Mouse (Mus musculus) forebrain, postnatal 0 days (tissue): ENCODE measurements at regions not wholly inside any gene's neighbourhood (a gene's known extent, or its start where the extent isn't known, plus 50 kb on each side); places are given as distances from the start of the nearest gene placed in this dataset.

Source experiments
- ATAC-seq: fragments of 200-750 bp; cut with Nextera tagmentation; 2 replicates; pipeline ENCODE4 v1.8.0; 2017; ENCODE audit warnings: mild to moderate bottlenecking, moderate library complexity
- DNase-seq: peaks from one replicate; pipeline ENCODE4 v3.0.0-alpha.2; 2015
- H3K27ac ChIP-seq: fragments of 300-500 bp; sonication (generic); 2 replicates; pipeline ENCODE4 v1.5.1; 2014; ENCODE audit warnings: low read depth, mild to moderate bottlenecking, antibody characterized with exemption, low read length, moderate library complexity, mixed read lengths
- H3K27me3 ChIP-seq: fragments of 300-500 bp; sonication (generic); 2 replicates; pipeline ENCODE4 v1.6.1; 2014; ENCODE audit warnings: mild to moderate bottlenecking, low read length, mixed read lengths; ENCODE audit not compliant: insufficient read depth
- H3K36me3 ChIP-seq: fragments of 300-500 bp; sonication (generic); 2 replicates; pipeline ENCODE4 v1.6.1; 2014; ENCODE audit warnings: mild to moderate bottlenecking, moderate library complexity; ENCODE audit not compliant: insufficient read depth
- H3K4me1 ChIP-seq: fragments of 300-500 bp; sonication (generic); 2 replicates; pipeline ENCODE4 v1.6.1; 2014; ENCODE audit warnings: antibody characterized with exemption; ENCODE audit not compliant: insufficient read depth
- H3K4me2 ChIP-seq: fragments of 300-500 bp; sonication (generic); 2 replicates; pipeline ENCODE4 v1.6.1; 2014; ENCODE audit warnings: low read depth, mild to moderate bottlenecking, moderate library complexity
- H3K4me3 ChIP-seq: fragments of 300-500 bp; sonication (generic); 2 replicates; pipeline ENCODE4 v1.5.1; 2014; ENCODE audit warnings: low read depth, low read length, mixed read lengths
- H3K9ac ChIP-seq: fragments of 300-500 bp; sonication (generic); 2 replicates; pipeline ENCODE4 v1.6.1; 2014; ENCODE audit warnings: mild to moderate bottlenecking
- H3K9me3 ChIP-seq: fragments of 300-500 bp; sonication (generic); 2 replicates; pipeline ENCODE4 v1.6.1; 2016; ENCODE audit warnings: low read length
- CTCF ChIP-seq: sonication (generic); IDR thresholded peaks from 2 replicates; pipeline ENCODE4 v1.5.1; 2016; ENCODE audit warnings: antibody characterized with exemption, control low read depth, low read depth
- WGBS: fragments of 180-500 bp; shearing (Covaris S2); extraction: QIAGEN DNeasy Blood & Tissue Kit; methylation state at CpG from one replicate; pipeline ENCODE4 v1.1.7; 2014; 5-methylcytosine and 5-hydroxymethylcytosine counted together

GRCm38 (mm10) chr16:63313544-63313943, 459.4 kb downstream of the Pros1 start:
- H3K27ac ChIP-seq, result no peak overlapping the region
- no peaks in the 10 kb centered on the region for H3K27me3 ChIP-seq
- no peak overlapping the region for H3K9ac ChIP-seq
- H3K36me3 ChIP-seq, result no peaks in the 10 kb centered on the region
- H3K4me2 ChIP-seq, result no peak overlapping the region
- ATAC-seq, result no peak
- no peak overlapping the region for H3K4me3 ChIP-seq
- no peaks in the 10 kb centered on the region for H3K9me3 ChIP-seq
- no peaks in the 10 kb centered on the region for H3K4me1 ChIP-seq
- WGBS, result 93% methylated on average over 1 of the region's 1 CpGs
- no peak for TF ChIP-seq CTCF
- DNase-seq, result no peak

DNA sequence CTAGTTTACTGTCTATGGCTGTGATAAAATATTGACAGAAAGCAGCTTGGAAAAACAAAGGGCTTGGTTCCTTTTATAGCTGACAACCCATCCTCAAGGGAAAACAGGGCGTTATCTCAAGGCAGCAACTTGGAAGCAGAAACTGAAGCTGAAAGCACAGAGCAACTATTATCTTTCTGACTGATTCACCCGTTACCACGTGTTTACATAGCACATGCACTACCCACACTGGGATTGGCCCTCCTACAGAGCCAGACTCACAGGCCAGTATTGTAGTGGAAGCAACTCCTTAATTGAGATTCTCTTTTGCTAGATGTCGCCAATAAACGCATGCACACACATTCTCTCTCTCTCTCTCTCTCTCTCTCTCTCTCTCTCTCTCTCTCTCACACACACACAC, 465.5 kb downstream of the Pros1 start:
- H3K36me3 ChIP-seq, result no peaks in the 10 kb centered on the region
- no peak for DNase-seq
- no peak for TF ChIP-seq CTCF
- H3K27me3 ChIP-seq, result no peaks in the 10 kb centered on the region
- H3K4me2 ChIP-seq, result no peak overlapping the region
- H3K9ac ChIP-seq, result no peak overlapping the region
- no peaks in the 10 kb centered on the region for H3K9me3 ChIP-seq
- H3K4me1 ChIP-seq, result no peaks in the 10 kb centered on the region
- ATAC-seq, result no peak
- no peak overlapping the region for H3K4me3 ChIP-seq
- WGBS, result 56% methylated on average over 5 of the region's 5 CpGs
- H3K27ac ChIP-seq, result no peak overlapping the region

DNA sequence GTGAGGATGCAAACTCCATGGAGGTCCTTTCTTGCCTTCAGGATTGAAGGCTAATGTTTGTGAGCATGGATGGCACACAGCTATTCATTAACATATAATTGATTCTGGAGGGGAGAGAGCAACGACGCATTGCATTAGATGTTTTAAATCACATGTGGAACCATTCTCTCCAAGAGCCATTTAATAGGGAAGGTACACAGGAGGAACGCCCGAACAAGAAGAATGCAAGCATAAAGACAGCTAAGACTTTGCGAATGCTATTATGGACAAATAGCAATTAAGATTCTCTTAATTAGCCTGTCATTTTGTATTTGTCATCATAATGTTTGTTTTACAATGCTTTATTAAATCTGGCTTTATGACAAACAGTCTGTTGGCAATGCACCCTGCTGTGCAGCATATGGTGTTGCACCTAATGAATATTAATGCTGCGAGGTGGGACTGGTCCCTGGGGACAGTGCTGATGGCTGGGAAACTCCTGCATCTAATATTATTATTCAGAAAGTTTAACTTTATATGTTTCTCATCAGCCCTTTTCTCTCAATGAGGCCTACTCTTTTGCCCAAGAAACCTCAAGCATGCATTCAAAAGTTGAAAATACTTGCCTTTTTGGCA, 497.5 kb downstream of the Pros1 start:
- 30% methylated on average over 6 of the region's 6 CpGs for WGBS
- no peak overlapping the region for H3K4me2 ChIP-seq
- ATAC-seq (no peak), DNase-seq (peak; percentile 30)
- H3K27ac ChIP-seq, result no peak overlapping the region
- H3K27me3 ChIP-seq, result no peaks in the 10 kb centered on the region
- H3K9me3 ChIP-seq, result no peaks in the 10 kb centered on the region
- no peak for TF ChIP-seq CTCF
- H3K4me1 ChIP-seq, result no peaks in the 10 kb centered on the region
- H3K4me3 ChIP-seq, result no peak overlapping the region
- no peak overlapping the region for H3K9ac ChIP-seq
- no peaks in the 10 kb centered on the region for H3K36me3 ChIP-seq

GRCm38 (mm10) chr16:63369868-63370267, 494.1 kb downstream of the Epha3 start:
- H3K9ac ChIP-seq, result no peak overlapping the region
- no peak overlapping the region for H3K4me3 ChIP-seq
- H3K9me3 ChIP-seq, result no peaks in the 10 kb centered on the region
- no peaks in the 10 kb centered on the region for H3K4me1 ChIP-seq
- DNase-seq, result no peak
- no peaks in the 10 kb centered on the region for H3K27me3 ChIP-seq
- 87% methylated on average over 5 of the region's 5 CpGs for WGBS
- H3K27ac ChIP-seq, result no peak overlapping the region
- no peaks in the 10 kb centered on the region for H3K36me3 ChIP-seq
- TF ChIP-seq CTCF, result no peak
- ATAC-seq, result no peak
- no peak overlapping the region for H3K4me2 ChIP-seq

DNA sequence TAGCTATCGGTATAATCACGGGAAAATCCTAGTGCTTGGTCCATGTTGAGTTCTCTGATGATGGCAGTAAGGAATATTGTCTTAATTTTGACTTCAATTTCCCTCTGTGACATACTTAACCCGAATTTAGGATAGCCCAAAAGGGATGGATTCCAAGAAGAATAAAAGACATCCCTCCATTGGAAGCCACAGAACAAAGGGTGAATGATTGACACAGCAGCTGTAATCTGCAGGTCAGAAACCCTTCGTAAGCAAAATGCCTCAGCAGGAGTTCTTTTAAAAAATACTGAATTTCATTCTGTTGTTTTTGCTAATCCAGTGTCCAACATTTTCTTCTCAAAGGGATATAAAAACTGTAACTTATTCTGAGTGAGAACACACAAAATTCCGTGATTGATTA, 492.7 kb downstream of the Epha3 start:
- DNase-seq (no peak), ATAC-seq (no peak)
- Histone ChIP-seq H3K9ac (no peak overlapping the region), H3K4me3 (no peak overlapping the region), H3K36me3 (no peaks in the 10 kb centered on the region), H3K9me3 (no peaks in the 10 kb centered on the region), H3K4me1 (no peaks in the 10 kb centered on the region), H3K27me3 (no peaks in the 10 kb centered on the region), H3K4me2 (no peak overlapping the region), H3K27ac (no peak overlapping the region)
- WGBS, result 41% methylated on average over 5 of the region's 5 CpGs
- no peak for TF ChIP-seq CTCF

DNA sequence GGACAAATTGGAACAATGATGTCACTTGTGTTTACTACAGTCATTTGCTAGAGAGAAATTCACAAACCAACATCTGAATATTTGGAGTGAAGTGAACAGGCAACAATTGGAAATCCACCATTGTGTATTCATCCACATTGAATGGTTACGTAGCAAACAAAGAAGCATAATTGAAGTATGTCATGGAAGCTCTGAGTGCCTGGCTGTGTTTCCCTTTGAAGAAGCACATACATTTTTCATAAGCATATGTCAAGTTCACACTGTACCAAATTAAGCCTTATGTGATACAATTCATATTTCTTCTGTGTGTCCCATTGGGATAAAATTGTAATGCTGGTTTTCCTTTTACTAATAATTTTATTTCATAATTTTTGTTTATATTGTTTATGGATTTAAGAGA, 459.0 kb downstream of the Epha3 start:
- peak; percentile 50 for DNase-seq
- TF ChIP-seq CTCF, result no peak
- no peak overlapping the region for H3K4me3 ChIP-seq
- H3K4me1 ChIP-seq, result no peaks in the 10 kb centered on the region
- no peaks in the 10 kb centered on the region for H3K9me3 ChIP-seq
- no peak overlapping the region for H3K4me2 ChIP-seq
- no peak overlapping the region for H3K27ac ChIP-seq
- WGBS, result 50% methylated on average over 1 of the region's 1 CpGs
- peak; percentile 67 for ATAC-seq
- no peaks in the 10 kb centered on the region for H3K36me3 ChIP-seq
- no peaks in the 10 kb centered on the region for H3K27me3 ChIP-seq
- H3K9ac ChIP-seq, result no peak overlapping the region

GRCm38 (mm10) chr16:63412656-63413055, 451.3 kb downstream of the Epha3 start:
- TF ChIP-seq CTCF, result no peak
- ATAC-seq (no peak), DNase-seq (no peak)

DNA sequence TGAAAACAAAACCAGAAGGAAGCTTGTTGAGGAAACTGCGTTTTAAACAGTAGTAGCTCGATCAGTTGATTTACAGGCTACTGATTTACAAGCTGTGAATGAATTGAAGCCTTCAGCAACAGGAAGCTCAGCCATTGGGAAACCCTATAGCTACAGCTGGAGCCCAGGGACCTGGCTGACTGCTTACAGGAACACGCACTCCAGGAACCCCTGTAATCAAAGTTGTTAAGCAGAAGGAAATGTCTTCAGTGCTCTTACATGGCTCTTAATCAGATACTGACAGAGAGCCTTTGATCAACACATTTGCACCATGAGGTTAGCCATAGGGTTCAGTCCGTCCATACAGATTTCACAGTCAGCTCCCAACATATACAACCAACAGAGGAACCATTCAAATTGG, 411.7 kb downstream of the Epha3 start:
- Histone ChIP-seq H3K27me3 (no peaks in the 10 kb centered on the region), H3K4me1 (no peaks in the 10 kb centered on the region), H3K36me3 (no peaks in the 10 kb centered on the region), H3K4me2 (no peak overlapping the region), H3K4me3 (no peak overlapping the region), H3K9me3 (no peaks in the 10 kb centered on the region), H3K9ac (no peak overlapping the region), H3K27ac (no peak overlapping the region)
- DNase-seq (no peak), ATAC-seq (no peak)
- no peak for TF ChIP-seq CTCF
- WGBS, result 80% methylated on average over 4 of the region's 4 CpGs

More at GRCm38 (mm10) chr16:63412656-63413055, 451.3 kb downstream of the Epha3 start:
- Histone ChIP-seq H3K9ac (no peak overlapping the region), H3K4me2 (no peak overlapping the region), H3K36me3 (no peaks in the 10 kb centered on the region), H3K27me3 (no peaks in the 10 kb centered on the region), H3K4me1 (no peaks in the 10 kb centered on the region), H3K9me3 (no peaks in the 10 kb centered on the region), H3K4me3 (no peak overlapping the region), H3K27ac (no peak overlapping the region)
- WGBS, result 71% methylated on average over 1 of the region's 1 CpGs
